Mouse (Mus musculus) urinary bladder, postnatal 4 days (tissue): ENCODE measurements around the gene Gm20806.
"Not testable (repeated sequence)": the region's sequence is repeated elsewhere in the genome, so short reads cannot be mapped to it uniquely, and the experiment has no call there.

ENCODE experiments used
- DNase-seq, 2 experiments: peaks; one replicate each; pipeline ENCODE4 v3.0.0; 2021 to 2022; ENCODE audit warnings: low spot score in 2 of 2

Gene Gm20806

DNA sequence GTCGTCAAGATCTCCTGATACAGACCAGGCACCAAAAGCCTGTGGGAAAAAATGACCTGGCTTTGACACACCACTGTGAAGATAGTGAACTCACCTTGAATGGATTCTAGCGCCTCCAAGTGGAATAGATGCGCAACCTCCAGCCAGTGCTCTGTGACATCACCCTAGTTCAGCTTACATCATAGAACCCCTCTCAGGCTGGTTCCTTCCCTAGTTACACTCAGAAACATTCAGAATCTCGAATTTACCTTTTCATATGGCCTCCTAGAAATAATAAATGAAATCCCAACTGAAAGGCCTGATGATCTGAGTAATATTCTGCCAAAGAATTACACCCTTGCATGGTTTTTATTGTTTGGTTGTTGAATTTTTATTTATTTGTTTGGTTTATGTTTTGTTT, at the start of gene Gm20806:
Gm20806 (minus strand) TSS at position 101 of the 400 bp plus-strand sequence.
- DNase-seq = not testable (repeated sequence)
